Mouse (Mus musculus) effector memory CD4-positive, alpha-beta T cell, adult 5 months (primary cell): ENCODE data around the gene Scarf2. TPM values are rescaled to one million over a fixed set of nuclear protein-coding genes. Genes with fewer than 3 reads are reported as not detected.

Experiments used
- polyA plus RNA-seq: library from polyadenylated mRNA; unstranded; fragments of 100-300 nt; shearing (Covaris generic); gene quantifications from one replicate; pipeline ENCODE4 v1.2.1, GENCODE M21; 2017

Scarf2 gene
- polyA plus RNA-seq, result not detected

DNA sequence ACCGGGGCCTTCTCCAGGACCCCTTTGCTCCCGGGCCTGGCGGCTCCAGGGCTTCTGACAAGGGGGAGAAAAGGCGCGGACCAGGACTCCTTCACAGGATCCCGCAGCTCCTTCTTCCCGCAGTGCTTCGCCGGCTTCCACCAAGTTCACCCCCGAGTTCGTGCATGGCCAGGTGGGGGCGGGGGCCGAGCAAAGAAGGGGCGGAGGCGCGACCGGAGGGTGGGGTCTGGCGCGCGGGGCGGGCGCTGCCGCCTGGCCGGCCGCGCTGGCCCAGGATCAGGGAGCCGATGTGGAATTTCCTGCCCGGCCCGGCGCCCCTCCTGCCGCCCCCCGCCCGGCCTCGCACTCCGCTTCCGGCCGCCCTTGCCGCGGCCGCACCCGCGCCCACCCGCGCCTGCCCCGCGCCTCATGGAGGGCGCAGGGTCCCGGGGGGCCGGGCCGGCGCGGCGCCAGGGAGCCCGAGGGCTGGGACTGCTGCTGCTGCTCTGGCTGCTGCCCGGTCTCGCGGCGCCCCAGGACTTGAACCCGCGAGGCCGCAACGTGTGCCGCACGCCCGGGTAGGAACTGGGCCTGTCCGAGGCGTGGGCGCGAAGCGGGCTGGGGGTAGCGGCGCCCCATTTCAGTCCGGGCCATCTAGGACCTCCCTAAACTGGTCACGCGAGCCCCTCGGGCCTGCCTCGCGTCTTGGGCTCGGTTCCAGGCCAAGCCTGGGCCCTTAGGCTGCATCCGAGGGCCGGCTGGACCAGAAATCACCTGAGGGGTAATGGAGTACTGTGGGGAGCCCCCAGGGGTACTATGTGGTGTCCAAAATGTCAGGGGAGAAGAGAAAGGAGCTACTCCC lies at the start of gene Scarf2:
TSS of gene Scarf2 (plus strand) at position 312 of the 841 bp plus-strand sequence.

DNA sequence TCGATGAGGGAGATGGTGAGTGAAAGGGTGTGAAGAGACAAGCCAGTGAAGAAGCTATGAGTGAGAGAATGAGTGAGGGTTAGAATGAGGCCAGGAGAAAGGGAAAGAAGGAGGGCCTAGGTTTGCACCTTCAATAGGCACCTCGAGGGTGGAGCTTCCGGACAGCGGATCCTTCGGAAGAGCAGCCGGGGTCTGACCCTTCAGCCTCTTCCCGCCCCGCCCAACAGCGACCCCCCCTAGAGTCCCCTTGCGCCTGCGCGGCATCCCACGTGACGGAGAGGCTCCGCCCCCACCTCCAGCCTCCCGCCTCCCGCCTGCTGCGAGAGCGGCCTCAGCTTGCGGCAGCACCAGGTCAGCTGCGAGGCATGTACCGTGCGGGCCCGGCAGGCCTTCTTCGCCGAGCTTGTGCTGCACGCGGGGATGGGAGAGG lies 37.7 kb upstream of the Scarf2 start, which contains the start of gene Klhl22:
TSS of gene Klhl22 (plus strand) at position 275 of the 430 bp plus-strand sequence.

DNA sequence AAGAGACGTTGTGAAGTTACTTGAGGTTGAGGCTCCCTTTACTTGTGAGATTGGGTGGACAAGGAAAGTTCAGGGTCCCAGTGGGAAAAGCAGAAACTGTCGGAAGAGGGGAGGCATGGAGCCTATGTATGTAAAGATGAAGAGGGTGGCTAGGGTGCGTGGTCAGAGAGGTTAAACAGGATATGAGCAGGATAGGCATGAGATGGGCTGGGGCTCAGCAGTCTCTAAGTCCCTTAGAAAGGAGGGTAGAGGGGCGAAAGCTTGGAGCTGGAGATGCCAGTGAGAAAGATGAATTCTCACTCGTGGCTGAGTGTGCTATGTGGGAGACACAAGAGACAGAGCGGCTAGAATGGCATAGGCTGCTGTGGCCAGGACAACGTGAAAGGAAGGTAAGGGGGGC lies 35.7 kb downstream of the Scarf2 start, which contains the start of gene B830017H08Rik:
TSS of gene B830017H08Rik (plus strand) at position 301 of the 400 bp plus-strand sequence.

DNA sequence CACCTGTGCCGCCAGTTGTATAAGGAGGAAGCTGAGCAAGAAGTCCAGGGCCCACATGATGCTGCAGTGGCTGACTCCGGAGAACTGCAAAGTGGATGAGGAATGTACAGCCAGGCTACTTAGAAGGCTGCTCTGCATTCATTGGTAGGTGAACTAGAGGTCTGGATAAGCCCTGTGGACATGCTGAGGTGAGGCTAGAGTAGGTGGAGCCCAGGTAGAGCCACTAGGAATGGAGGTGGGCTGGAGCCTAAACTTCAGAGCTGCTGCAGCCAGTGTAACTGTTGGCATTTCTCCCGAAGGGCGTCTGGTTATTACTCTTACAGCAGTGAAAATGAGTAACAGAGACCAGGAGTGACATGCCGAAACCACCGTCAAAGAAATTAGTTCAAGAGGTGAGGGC lies 41.0 kb downstream of the Scarf2 start, which contains the start of gene Car15:
TSS of gene Car15 (minus strand) at position 314 of the 400 bp plus-strand sequence.

Other genes with a start within 250 kb of the Scarf2 start
- gene Lrrc74b, start 236.0 kb upstream of the Scarf2 start, polyA plus RNA-seq, result not detected
- gene P2rx6, start 235.4 kb upstream of the Scarf2 start, polyA plus RNA-seq, result not detected
- gene Slc7a4, start 214.1 kb upstream of the Scarf2 start, polyA plus RNA-seq, result 0.57 TPM
- 17.6 TPM for gene Smpd4, start 177.9 kb upstream of the Scarf2 start, polyA plus RNA-seq
- not detected for gene Ccdc74a, start 150.8 kb upstream of the Scarf2 start, polyA plus RNA-seq
- 123 TPM for gene Med15, start 64.4 kb upstream of the Scarf2 start, polyA plus RNA-seq
- gene Klhl22, start 37.7 kb upstream of the Scarf2 start, polyA plus RNA-seq, result 7.6 TPM
- gene B830017H08Rik, start 35.8 kb downstream of the Scarf2 start, polyA plus RNA-seq, result not detected
- gene Car15, start 41.1 kb downstream of the Scarf2 start, polyA plus RNA-seq, result 1.2 TPM
- gene Gm20518, start 94.4 kb downstream of the Scarf2 start, polyA plus RNA-seq, result not detected
- gene Tssk1, start 96.9 kb downstream of the Scarf2 start, polyA plus RNA-seq, result not detected
- gene Dgcr2, start 101.3 kb downstream of the Scarf2 start, polyA plus RNA-seq, result 55.2 TPM
- gene Tssk2, start 101.4 kb downstream of the Scarf2 start, polyA plus RNA-seq, result not detected
- gene Ess2, start 114.1 kb downstream of the Scarf2 start, polyA plus RNA-seq, result 59.2 TPM
- not detected for gene Gsc2, start 117.8 kb downstream of the Scarf2 start, polyA plus RNA-seq
- 36.1 TPM for gene Slc25a1, start 130.9 kb downstream of the Scarf2 start, polyA plus RNA-seq
- not detected for gene Vpreb2, start 183.1 kb downstream of the Scarf2 start, polyA plus RNA-seq